Mouse (Mus musculus): ENCODE results near the gene Ddx19a. TPM values are rescaled to one million over a fixed set of nuclear protein-coding genes. Genes with fewer than 3 reads are reported as not detected.

Ddx19a gene
- 43.5 and 47.2 TPM in 2 replicates for polyA plus RNA-seq (2012; rRNA removed)

DNA sequence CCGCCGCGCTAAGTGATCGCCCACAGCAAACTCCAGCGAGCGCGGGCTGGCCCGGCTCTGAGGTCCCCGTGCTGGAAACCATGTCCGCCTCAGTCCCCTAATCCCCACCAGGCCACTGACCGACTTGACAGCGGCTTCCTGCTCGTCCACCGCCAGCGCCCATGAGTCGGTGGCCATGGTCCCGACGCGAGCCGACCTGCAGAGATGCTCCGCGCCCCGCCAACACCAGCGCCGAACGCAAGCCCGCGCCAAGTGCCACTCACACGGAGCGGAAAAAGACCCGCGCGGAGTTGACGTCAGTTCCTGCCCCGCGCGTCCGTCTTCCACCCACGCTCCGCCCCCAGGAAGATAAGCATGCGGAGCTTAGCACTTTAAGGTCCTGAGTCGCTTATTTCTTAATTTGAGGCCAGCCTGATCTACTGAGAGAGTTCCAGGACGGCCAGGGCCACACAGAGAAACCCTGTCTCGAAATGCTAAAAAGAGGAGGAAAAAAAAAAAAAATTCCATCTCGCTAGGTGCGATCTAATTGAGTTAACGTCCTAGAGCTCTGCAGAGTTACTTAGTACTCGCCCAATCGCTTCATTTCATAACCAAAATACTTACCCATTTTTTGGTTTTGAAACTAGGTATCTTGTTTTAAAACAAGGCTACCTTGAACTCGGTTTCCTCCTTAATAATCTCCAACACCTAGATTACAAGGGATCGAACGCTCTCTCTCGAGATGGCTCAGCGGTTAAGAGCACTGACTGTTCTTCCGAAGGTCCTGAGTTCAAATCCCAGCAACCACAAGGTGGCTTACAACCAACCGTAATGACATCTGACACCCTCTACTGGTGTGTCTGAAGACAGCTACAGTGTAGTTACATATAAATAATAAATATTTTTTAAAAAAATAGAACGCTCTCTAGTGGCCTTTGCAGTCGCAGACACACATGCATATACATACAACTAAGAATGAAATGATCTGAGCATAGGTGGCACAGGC lies at the start of gene Ddx19a:
TSS of gene Ddx19a (minus strand) at position 254 of the 985 bp plus-strand sequence.
- TF ChIP-seq CTCF (IDR thresholded peaks at IDR 0.05; ENCODE audit: borderline replicate concordance, extremely low read depth, insufficient read depth, insufficient read length): no peak
- TF ChIP-seq POLR2A (IDR thresholded peaks at IDR 0.05; ENCODE audit: borderline replicate concordance, extremely low read depth, insufficient read depth, insufficient read length, poor library complexity, severe bottlenecking): peak; percentile 67; the same call in 1 of the 2 replicates
- DNase-seq (ENCODE audit: low read depth): peak; percentile 97

DNA sequence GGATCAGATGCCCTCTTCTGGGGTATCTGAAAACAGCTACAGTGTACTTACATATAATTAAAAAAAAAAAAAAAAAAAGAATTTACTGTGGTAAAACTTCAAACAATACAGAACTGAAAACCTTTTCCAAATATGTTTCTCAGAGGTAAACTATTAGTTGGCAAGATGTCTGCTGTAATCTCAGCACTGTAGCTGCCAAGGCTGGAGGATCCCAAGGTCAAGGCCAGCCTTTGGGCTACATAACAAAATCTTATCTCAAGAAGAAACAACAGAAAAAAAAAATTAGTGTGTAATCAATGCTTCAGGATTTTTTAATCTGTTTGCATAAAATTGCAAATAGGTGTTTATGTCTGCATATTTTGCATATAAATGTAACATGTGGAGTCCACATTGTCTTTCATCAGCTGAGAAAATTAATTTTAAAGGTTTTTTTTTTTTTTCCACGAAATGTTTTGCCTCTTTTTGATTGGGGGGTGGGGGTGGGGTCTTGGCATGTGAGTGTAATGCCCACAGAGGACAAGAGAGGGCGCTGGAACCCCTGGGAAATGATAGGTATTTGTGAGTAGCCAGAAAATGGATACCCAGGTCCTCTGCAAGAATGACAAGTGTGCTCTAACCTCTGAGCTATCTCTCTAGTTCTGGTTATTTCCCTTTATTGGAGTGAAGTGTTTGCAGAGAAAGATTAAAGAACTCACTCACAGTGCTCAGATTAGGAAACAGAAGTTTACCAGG lies 46.6 kb upstream of the Ddx19a start:
- no peak for DNase-seq (ENCODE audit: low read depth)
- TF ChIP-seq POLR2A (IDR thresholded peaks at IDR 0.05; ENCODE audit: borderline replicate concordance, extremely low read depth, insufficient read depth, insufficient read length, poor library complexity, severe bottlenecking) (no peak), CTCF (IDR thresholded peaks at IDR 0.05; ENCODE audit: borderline replicate concordance, extremely low read depth, insufficient read depth, insufficient read length) (peak; percentile 35; the same call in 1 of the 2 replicates)

DNA sequence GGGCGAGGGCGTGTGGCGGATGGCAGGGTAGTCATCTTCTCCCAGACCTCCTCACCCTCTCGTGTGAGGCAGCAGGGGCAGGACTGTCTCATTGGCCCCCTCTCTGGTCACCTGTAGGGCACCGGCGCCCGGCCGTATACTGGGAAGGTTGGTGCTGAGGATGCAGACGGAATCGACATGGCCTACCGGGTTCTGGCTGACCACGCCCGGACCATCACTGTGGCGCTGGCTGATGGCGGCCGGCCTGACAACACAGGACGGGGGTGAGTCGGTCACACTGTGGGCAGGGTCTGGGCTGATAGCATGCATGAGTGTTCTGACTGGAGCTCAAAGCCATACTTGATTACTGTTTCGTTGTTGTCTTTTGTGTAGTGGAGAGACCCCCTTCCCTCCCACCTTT lies 44.9 kb upstream of the Ddx19a start:
- TF ChIP-seq CTCF (IDR thresholded peaks at IDR 0.05; ENCODE audit: borderline replicate concordance, extremely low read depth, insufficient read depth, insufficient read length) (no peak), POLR2A (IDR thresholded peaks at IDR 0.05; ENCODE audit: borderline replicate concordance, extremely low read depth, insufficient read depth, insufficient read length, poor library complexity, severe bottlenecking) (no peak)
- DNase-seq (ENCODE audit: low read depth): no peak

DNA sequence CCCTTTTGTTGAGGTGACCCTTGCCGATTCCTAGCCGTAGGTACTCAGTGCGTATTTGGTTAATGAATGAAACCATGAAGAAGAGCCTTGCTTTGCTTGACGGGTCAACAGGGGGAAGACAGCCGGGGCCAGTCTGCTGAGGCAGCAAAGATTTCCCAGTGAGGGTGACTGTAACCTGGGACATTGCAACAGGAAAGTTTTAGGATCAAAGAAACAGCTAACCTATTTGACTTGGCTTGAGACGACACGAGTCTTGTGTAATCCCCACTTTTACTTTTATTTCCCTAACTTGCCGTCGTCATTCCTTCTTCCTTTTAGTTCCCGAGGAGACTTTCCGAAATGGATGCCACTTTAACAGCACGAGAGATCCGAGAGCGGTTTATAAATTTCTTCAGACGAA lies 39.0 kb upstream of the Ddx19a start:
- no peak for TF ChIP-seq POLR2A (IDR thresholded peaks at IDR 0.05; ENCODE audit: borderline replicate concordance, extremely low read depth, insufficient read depth, insufficient read length, poor library complexity, severe bottlenecking)
- no peak for TF ChIP-seq CTCF (IDR thresholded peaks at IDR 0.05; ENCODE audit: borderline replicate concordance, extremely low read depth, insufficient read depth, insufficient read length)
- DNase-seq (ENCODE audit: low read depth): no peak

DNA sequence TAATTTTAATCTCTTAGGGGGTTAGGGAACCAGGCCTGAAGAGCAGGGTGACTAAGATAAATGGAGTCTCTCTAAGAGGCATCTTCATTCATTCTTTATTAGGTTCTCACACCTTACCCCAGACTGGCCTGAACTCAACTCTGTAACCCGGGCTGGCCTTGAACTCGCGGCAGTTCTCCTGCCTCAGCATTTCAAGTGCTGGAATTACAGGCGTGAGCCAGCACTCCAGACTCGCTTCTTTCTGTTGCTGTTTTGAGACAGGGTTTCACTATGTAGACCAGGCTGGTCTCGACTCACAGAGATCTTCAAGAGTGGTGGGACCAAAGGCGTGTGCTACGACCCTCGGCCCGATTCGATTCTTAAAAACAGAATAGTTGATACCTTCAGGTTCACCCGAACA lies 36.7 kb upstream of the Ddx19a start:
- peak; percentile 46 for DNase-seq (ENCODE audit: low read depth)
- no peak for TF ChIP-seq POLR2A (IDR thresholded peaks at IDR 0.05; ENCODE audit: borderline replicate concordance, extremely low read depth, insufficient read depth, insufficient read length, poor library complexity, severe bottlenecking)

DNA sequence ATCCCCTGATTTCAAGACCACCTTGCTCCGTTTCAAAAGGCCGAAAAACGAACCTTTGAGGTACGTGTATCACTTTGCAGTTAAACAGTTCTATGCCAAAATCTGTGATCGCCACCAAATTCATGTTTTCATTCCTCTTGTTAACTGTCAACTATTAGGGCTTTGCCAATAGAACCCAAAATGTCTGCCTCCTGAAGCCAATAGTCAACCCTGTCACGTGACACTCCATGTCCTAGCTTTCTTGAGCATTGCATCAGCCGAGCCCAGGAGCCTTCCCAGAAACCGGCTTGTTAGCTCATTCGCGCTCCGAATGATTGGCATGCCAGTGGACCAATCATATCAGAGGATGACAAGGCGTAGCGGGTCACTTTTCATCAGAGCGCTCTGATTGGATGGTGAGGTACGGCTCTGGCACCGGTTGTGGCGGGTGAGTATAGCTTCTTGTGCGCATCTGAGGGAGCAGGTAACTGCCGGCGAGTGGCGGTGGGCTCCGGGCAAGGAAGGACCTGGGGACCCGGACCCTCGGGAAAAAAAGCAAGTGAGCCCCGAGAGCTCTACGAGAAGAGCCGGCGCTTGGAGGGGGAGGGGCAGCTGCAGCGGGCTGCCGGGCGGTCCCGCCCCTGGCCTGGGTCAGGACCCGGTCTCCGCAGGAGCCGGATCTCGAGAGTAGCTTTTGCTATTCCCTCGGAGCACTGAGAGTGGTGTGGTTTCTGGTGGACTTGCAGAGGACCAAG lies 36.0 kb upstream of the Ddx19a start:
- TF ChIP-seq POLR2A (IDR thresholded peaks at IDR 0.05; ENCODE audit: borderline replicate concordance, extremely low read depth, insufficient read depth, insufficient read length, poor library complexity, severe bottlenecking): peak; percentile 27; the same call in 1 of the 2 replicates
- no peak for TF ChIP-seq CTCF (IDR thresholded peaks at IDR 0.05; ENCODE audit: borderline replicate concordance, extremely low read depth, insufficient read depth, insufficient read length)
- DNase-seq (ENCODE audit: low read depth): peak; percentile 100

DNA sequence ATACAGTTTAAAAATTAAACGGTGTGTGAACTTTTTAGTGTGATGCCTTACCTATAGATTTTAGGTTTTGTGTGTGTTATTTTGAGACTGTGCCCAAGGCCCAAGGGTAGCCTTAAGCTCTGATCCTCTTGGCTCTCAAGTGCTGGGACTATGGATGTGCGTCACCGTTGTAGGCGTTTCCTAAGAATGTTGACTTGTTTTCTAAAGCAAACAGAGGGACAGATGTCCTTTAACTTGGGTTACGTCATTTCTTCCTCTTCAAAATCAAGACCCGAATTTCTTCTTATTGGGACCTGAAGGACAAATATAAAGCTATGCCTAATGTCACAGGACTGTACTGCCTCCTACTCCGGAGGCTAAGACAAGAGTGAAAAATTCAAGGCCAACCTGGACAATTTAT lies 35.3 kb upstream of the Ddx19a start, which contains the start of gene Aars:
TSS of gene Aars (plus strand) at position 229 of the 400 bp plus-strand sequence.
- no peak for TF ChIP-seq CTCF (IDR thresholded peaks at IDR 0.05; ENCODE audit: borderline replicate concordance, extremely low read depth, insufficient read depth, insufficient read length)
- no peak for TF ChIP-seq POLR2A (IDR thresholded peaks at IDR 0.05; ENCODE audit: borderline replicate concordance, extremely low read depth, insufficient read depth, insufficient read length, poor library complexity, severe bottlenecking)
- DNase-seq (ENCODE audit: low read depth): no peak

DNA sequence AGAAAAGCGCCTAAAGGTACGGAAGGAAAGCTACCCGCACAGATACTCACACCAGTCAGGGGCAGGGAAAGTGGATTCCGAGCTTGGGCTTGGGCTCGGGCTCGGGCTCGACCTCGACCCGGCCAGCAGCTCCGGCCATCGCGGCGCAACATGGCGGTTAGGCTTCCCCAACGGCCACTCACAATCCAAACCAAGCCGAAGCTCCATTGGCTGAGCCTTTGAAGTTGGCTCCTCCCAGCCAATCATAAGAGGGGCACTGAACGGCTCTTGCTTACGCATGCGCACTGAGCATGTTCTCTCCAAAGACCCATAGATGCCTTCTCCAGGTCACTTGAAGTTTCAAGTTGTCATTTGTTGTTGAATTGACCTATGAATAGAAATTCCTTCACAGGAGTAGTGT lies 34.0 kb upstream of the Ddx19a start, which contains the start of gene Ddx19b:
TSS of gene Ddx19b (minus strand) at position 180 of the 400 bp plus-strand sequence.
- DNase-seq (ENCODE audit: low read depth): no peak
- no peak for TF ChIP-seq CTCF (IDR thresholded peaks at IDR 0.05; ENCODE audit: borderline replicate concordance, extremely low read depth, insufficient read depth, insufficient read length)
- TF ChIP-seq POLR2A (IDR thresholded peaks at IDR 0.05; ENCODE audit: borderline replicate concordance, extremely low read depth, insufficient read depth, insufficient read length, poor library complexity, severe bottlenecking): no peak

DNA sequence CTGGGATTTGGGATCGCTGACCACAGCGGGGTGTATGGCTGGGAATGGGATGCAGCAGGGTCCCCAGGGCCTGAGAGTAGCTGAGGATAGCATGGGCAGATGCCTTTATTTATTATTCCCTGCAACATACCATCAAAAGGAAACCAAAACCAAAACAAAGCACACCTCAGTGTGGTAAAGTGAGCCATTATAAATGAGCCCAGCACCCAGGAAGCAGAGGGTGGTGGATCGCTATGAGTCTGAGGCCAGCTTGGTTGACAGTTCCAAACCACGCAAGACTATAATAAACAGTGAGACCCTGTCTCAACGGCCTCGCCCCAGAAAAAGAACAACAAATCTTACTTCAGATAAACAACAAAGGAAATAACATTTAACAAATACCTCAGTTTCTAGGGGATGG lies 32.4 kb upstream of the Ddx19a start:
- no peak for TF ChIP-seq CTCF (IDR thresholded peaks at IDR 0.05; ENCODE audit: borderline replicate concordance, extremely low read depth, insufficient read depth, insufficient read length)
- TF ChIP-seq POLR2A (IDR thresholded peaks at IDR 0.05; ENCODE audit: borderline replicate concordance, extremely low read depth, insufficient read depth, insufficient read length, poor library complexity, severe bottlenecking): no peak
- DNase-seq (ENCODE audit: low read depth): no peak

DNA sequence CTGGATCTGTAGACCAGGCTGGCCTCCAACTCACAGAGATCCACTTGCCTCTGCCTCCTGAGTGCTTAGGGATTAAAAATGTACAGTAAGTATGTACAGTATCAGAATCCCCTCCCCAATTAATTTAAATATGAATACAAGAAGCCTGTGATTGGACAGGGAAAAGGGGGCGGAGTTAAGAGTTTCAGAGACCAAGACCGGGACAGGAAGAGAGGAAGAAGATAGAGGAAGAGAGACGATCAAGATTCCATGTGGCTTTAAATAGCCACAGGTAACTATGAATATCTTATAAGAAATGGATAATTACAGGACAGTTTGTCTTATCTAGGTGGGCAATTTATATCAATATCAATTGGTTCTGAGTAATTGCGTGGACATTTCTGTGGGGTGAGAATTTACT lies 32.0 kb upstream of the Ddx19a start:
- DNase-seq (ENCODE audit: low read depth): no peak
- TF ChIP-seq CTCF (IDR thresholded peaks at IDR 0.05; ENCODE audit: borderline replicate concordance, extremely low read depth, insufficient read depth, insufficient read length): no peak
- TF ChIP-seq POLR2A (IDR thresholded peaks at IDR 0.05; ENCODE audit: borderline replicate concordance, extremely low read depth, insufficient read depth, insufficient read length, poor library complexity, severe bottlenecking): no peak
